Comparison of ENCODE assay signal across 13 mouse cellular contexts in the genomic region with DNA sequence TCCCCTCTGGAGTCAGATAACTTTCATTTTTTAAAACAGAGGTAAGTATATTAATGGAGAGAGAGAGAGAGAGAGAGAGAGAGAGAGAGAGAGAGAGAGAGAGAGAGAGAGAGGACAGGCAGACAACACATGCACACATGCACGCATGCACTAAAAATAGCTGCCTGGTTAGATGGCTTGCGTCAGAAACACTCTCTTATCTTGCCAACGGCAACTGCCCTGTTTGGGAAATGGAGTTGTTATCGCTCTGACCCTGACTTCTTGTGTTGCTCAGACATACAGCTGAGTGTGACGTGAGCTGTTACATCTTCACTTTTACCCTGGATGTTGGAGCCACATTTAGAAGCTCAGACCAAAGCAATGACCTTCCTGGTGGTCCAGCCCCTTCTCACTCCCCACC. TPM values are rescaled to one million over a fixed set of nuclear protein-coding genes. Genes with fewer than 3 reads are reported as not detected.
DNase-seq lines count a peak whose midpoint lies in the region; ATAC-seq lines count a peak whose summit lies in the region.
"Had no signal": no experiment of that assay in that cellular context is flagged by ENCODE, and none has a peak within 500 bp of the region (broad histone marks: within the 10 kb centered on the region; RNA-seq: fewer than 3 reads in every experiment).

No protein-coding gene starts in this region.

- H3K9me3 ChIP-seq in intestine, embryonic 16.5 days (ENCODE audit: control insufficient read depth, low read length): no peaks in the 10 kb centered on the region
- H3K9me3 ChIP-seq in hindbrain, embryonic 14.5 days (ENCODE audit: control insufficient read depth, low read length): 0 out of 2 replicates have a peak, but pooled peaks cover 7% of the 10 kb centered on the region
- H3K9me3 ChIP-seq in hindbrain, embryonic 10.5 days: peaks cover 4% of the 10 kb centered on the region; the same call in 1 of the 2 replicates
- H3K9me3 ChIP-seq: neural tube, embryonic 12.5 days had no signal

- ATAC-seq in intestine, embryonic 16.5 days: peak; percentile 84
- ATAC-seq in hindbrain, embryonic 14.5 days (ENCODE audit: low FRiP score): no peak
- ATAC-seq: forebrain, postnatal 0 days had no signal

- no peak overlapping the region for H3K9ac ChIP-seq in intestine, embryonic 16.5 days (ENCODE audit: low read depth, low read length)
- H3K9ac ChIP-seq in hindbrain, embryonic 14.5 days: no peak overlapping the region
- H3K9ac ChIP-seq: forebrain, postnatal 0 days; hindbrain, embryonic 12.5 days; neural tube, embryonic 12.5 days had no signal

- H3K4me3 ChIP-seq in intestine, embryonic 16.5 days (ENCODE audit: low read length): no peak overlapping the region
- no peak overlapping the region for H3K4me3 ChIP-seq in hindbrain, embryonic 14.5 days (replicated peaks; ENCODE audit: low read length)
- H3K4me3 ChIP-seq in hindbrain, embryonic 10.5 days: no peak overlapping the region
- H3K4me3 ChIP-seq: hindbrain, embryonic 12.5 days; neural tube, embryonic 12.5 days had no signal

- no peak overlapping the region for H3K4me2 ChIP-seq in intestine, embryonic 16.5 days (ENCODE audit: low read depth, low read length)
- no peak overlapping the region for H3K4me2 ChIP-seq in hindbrain, embryonic 14.5 days (replicated peaks)
- H3K4me2 ChIP-seq: hindbrain, embryonic 12.5 days; neural tube, embryonic 12.5 days had no signal

- H3K36me3 ChIP-seq in intestine, embryonic 16.5 days (ENCODE audit: control insufficient read depth, insufficient read depth, low read length): no peaks in the 10 kb centered on the region
- no peaks in the 10 kb centered on the region for H3K36me3 ChIP-seq in hindbrain, embryonic 14.5 days (replicated peaks; ENCODE audit: control insufficient read depth, insufficient read depth)
- no peaks in the 10 kb centered on the region for H3K36me3 ChIP-seq in hindbrain, embryonic 10.5 days
- H3K36me3 ChIP-seq: hindbrain, embryonic 12.5 days; neural tube, embryonic 12.5 days had no signal

- H3K4me1 ChIP-seq in intestine, embryonic 16.5 days (ENCODE audit: control insufficient read depth, insufficient read depth, low read length): no peaks in the 10 kb centered on the region
- no peaks in the 10 kb centered on the region for H3K4me1 ChIP-seq in hindbrain, embryonic 14.5 days (replicated peaks; ENCODE audit: control insufficient read depth, insufficient read depth, low read length)
- no peaks in the 10 kb centered on the region for H3K4me1 ChIP-seq in hindbrain, embryonic 10.5 days (replicated peaks)
- H3K4me1 ChIP-seq: hindbrain, embryonic 12.5 days; neural tube, embryonic 12.5 days had no signal

- no peak overlapping the region for H3K27ac ChIP-seq in intestine, embryonic 16.5 days (ENCODE audit: low read length)
- no peak overlapping the region for H3K27ac ChIP-seq in hindbrain, embryonic 14.5 days
- no peak overlapping the region for H3K27ac ChIP-seq in hindbrain, embryonic 10.5 days
- H3K27ac ChIP-seq: hindbrain, embryonic 12.5 days; macrophage; neural tube, embryonic 12.5 days had no signal

- DNase-seq in adrenal gland, adult 2 months: peak; percentile 61
- DNase-seq in adrenal gland, postnatal 25 days: no peak
- DNase-seq in thymus, postnatal 0 days (ENCODE audit: low spot score): peak; percentile 9
- no peak for DNase-seq in thymus, postnatal 4 days
- no peak for DNase-seq in hindbrain, embryonic 14.5 days (ENCODE audit: low spot score)
- DNase-seq in hindbrain, embryonic 10.5 days (ENCODE audit: low spot score): no peak
- DNase-seq in layer of hippocampus, postnatal 25 days (ENCODE audit: extremely low spot score in 1 of 2, low spot score in 1 of 2): no peak
- DNase-seq: cerebellum, postnatal 10 days; forebrain, postnatal 0 days had no signal

- H3K27me3 ChIP-seq in intestine, embryonic 16.5 days (replicated peaks; ENCODE audit: control insufficient read depth, insufficient read depth, low read length): no peaks in the 10 kb centered on the region
- no peaks in the 10 kb centered on the region for H3K27me3 ChIP-seq in hindbrain, embryonic 14.5 days (ENCODE audit: control insufficient read depth, insufficient read depth, low read length)
- H3K27me3 ChIP-seq in hindbrain, embryonic 10.5 days (ENCODE audit: insufficient read depth, poor library complexity, severe bottlenecking): no peaks in the 10 kb centered on the region
- H3K27me3 ChIP-seq: hindbrain, embryonic 12.5 days; neural tube, embryonic 12.5 days had no signal

- 43% methylated on average over 5 of the region's 5 CpGs for WGBS in intestine, embryonic 16.5 days
- WGBS in hindbrain, embryonic 14.5 days: 87% methylated on average over 5 of the region's 5 CpGs
- 88% methylated on average over 5 of the region's 5 CpGs for WGBS in hindbrain, embryonic 10.5 days

RNA-seq across cellular contexts. Expression of gene Olfml2b, which starts 21.4 kb away (rescaled TPM):
- 1 to 10 TPM; 5.0 to 7.9 TPM for total RNA-seq in adrenal gland, adult 2 months (2021)
- polyA plus RNA-seq in adrenal gland, adult 2 months (2012; rRNA removed): 11.3 and 12.3 TPM in 2 replicates
- total RNA-seq in adrenal gland, postnatal 25 days (2021): 6.7 and 7.0 TPM in 2 replicates
- polyA plus RNA-seq in thymus, postnatal 0 days (2015; fragmentation: Nextera tagmentation; extraction: Ambion mirVana): 1.7 and 2.7 TPM in 2 replicates
- 17.0 and 17.2 TPM in 2 replicates for polyA plus RNA-seq in intestine, embryonic 16.5 days (2015; fragmentation: Nextera tagmentation; extraction: Ambion mirVana)
- 5.2 and 5.7 TPM in 2 replicates for polyA plus RNA-seq in hindbrain, embryonic 14.5 days (2014; fragmentation: Nextera tagmentation; extraction: Ambion mirVana)
- polyA plus RNA-seq in hindbrain, embryonic 10.5 days (2016; fragmentation: Nextera tagmentation; extraction: Ambion mirVana): 5.7 and 5.9 TPM in 2 replicates
- total RNA-seq in layer of hippocampus, postnatal 25 days (2021): 10 to 100 TPM; 35.6 to 44.2 TPM

RNA-seq across cellular contexts. Expression of gene Nos1ap, which starts 33.3 kb away (rescaled TPM):
- 10 to 100 TPM; 22.0 to 24.1 TPM for total RNA-seq in adrenal gland, adult 2 months (2021)
- 44.8 and 49.3 TPM in 2 replicates for polyA plus RNA-seq in adrenal gland, adult 2 months (2012; rRNA removed)
- 20.1 and 31.1 TPM in 2 replicates for total RNA-seq in adrenal gland, postnatal 25 days (2021)
- polyA plus RNA-seq in thymus, postnatal 0 days (2015; fragmentation: Nextera tagmentation; extraction: Ambion mirVana): 0.86 and 1.8 TPM in 2 replicates
- polyA plus RNA-seq in intestine, embryonic 16.5 days (2015; fragmentation: Nextera tagmentation; extraction: Ambion mirVana): 6.2 and 8.1 TPM in 2 replicates
- 14.9 and 18.0 TPM in 2 replicates for polyA plus RNA-seq in hindbrain, embryonic 14.5 days (2014; fragmentation: Nextera tagmentation; extraction: Ambion mirVana)
- 12.0 and 14.2 TPM in 2 replicates for polyA plus RNA-seq in hindbrain, embryonic 10.5 days (2016; fragmentation: Nextera tagmentation; extraction: Ambion mirVana)
- total RNA-seq in layer of hippocampus, postnatal 25 days (2021): 100 to 1,000 TPM; 166 to 204 TPM

Comparison
In these comparisons a context has a peak if more than half of its experiments do, and no peak if none do; other contexts are left out.
1. DNase-seq: peak in adrenal gland, adult 2 months (single experiment) and thymus, postnatal 0 days (single experiment); none in adrenal gland, postnatal 25 days (single experiment), thymus, postnatal 4 days (single experiment), hindbrain, embryonic 14.5 days (single experiment), hindbrain, embryonic 10.5 days (single experiment) and layer of hippocampus, postnatal 25 days (0 of 2).